In genomic region chr10:117909811-117910239, GRCm38 (mm10) we compare ENCODE assay signal across 17 mouse cellular contexts.
DNase-seq lines count a peak whose midpoint lies in the region; ATAC-seq and TF ChIP-seq lines count a peak whose summit lies in the region.
"Had no signal": no experiment of that assay in that cellular context is flagged by ENCODE, and none has a peak within 500 bp of the region (broad histone marks: within the 10 kb centered on the region; RNA-seq: fewer than 3 reads in every experiment).

No protein-coding gene starts in this region.

- TF ChIP-seq EP300 in CH12.LX (IDR thresholded peaks at IDR 0.05; ENCODE audit: low read length) = no peak

- no peak for ATAC-seq in megakaryocyte, adult 5-6 weeks (ENCODE audit: poor library complexity, severe bottlenecking)
- peak; percentile 24; the same call in 1 of the 2 replicates for ATAC-seq in limb, embryonic 13.5 days (ENCODE audit: low FRiP score, low read depth)
- no peak for ATAC-seq in forebrain, embryonic 15.5 days (replicated peaks)
- ATAC-seq: intestine, postnatal 0 days had no signal

- peak; percentile 8 for TF ChIP-seq RAD21 in CH12.LX (IDR thresholded peaks at IDR 0.05; ENCODE audit: low read depth, low read length)

- DNase-seq in CH12.LX (ENCODE audit: extremely low read depth) = peak; percentile 95
- no peak for DNase-seq in yolk sac, embryonic 10.5 days (ENCODE audit: low spot score)
- DNase-seq in heart, embryonic 10.5 days (ENCODE audit: low spot score) = no peak
- DNase-seq: adrenal gland, adult 8-10 months; cerebellum, postnatal 14 days; heart, postnatal 36 days; kidney, postnatal 36 days; right cerebral cortex, postnatal 25 days had no signal

- no peaks in the 10 kb centered on the region for H3K79me2 ChIP-seq in CH12.LX (replicated peaks; ENCODE audit: control insufficient read depth, extremely low read depth, insufficient read depth, poor library complexity, severe bottlenecking)

- peak overlapping the region; percentile 53 for H3K4me2 ChIP-seq in CH12.LX (ENCODE audit: insufficient read depth, low read depth, poor library complexity, severe bottlenecking)
- peak overlapping the region; percentile 19 for H3K4me2 ChIP-seq in limb, embryonic 13.5 days (replicated peaks)
- no peak overlapping the region for H3K4me2 ChIP-seq in forebrain, embryonic 15.5 days (replicated peaks)

- peak overlapping the region; percentile 71 for H3K4me3 ChIP-seq in megakaryocyte, embryonic 14.5 days (replicated peaks)
- H3K4me3 ChIP-seq in CH12.LX (replicated peaks in 1 of 3; ENCODE audit: low read depth in 2 of 3, low read length in 2 of 3, poor library complexity in 1 of 3) = peak overlapping the region; percentile 24 to 48 (median 48)
- no peak overlapping the region for H3K4me3 ChIP-seq in brown adipose tissue, adult 24 weeks (ENCODE audit: insufficient read depth, low read depth, low read length)
- no peak overlapping the region for H3K4me3 ChIP-seq in limb, embryonic 13.5 days
- no peak overlapping the region for H3K4me3 ChIP-seq in forebrain, embryonic 15.5 days
- H3K4me3 ChIP-seq in heart, embryonic 10.5 days = no peak overlapping the region
- H3K4me3 ChIP-seq: erythroblast, embryonic 14.5 days; heart, adult 2 months had no signal

- in situ Hi-C loops in CH12.LX (cut with MboI; ENCODE audit: low pct_ligation_motif_present, low pct_unique_long_range_greater_than_20kb, low sequenced_read_pairs) = no loop called here

- peaks cover 79% of the 10 kb centered on the region for H3K4me1 ChIP-seq in megakaryocyte, embryonic 14.5 days
- peaks cover 12 to 36% of the 10 kb centered on the region in 2 experiments for H3K4me1 ChIP-seq in CH12.LX (ENCODE audit: control insufficient read depth in 1 of 2, insufficient read depth in 2 of 2)
- H3K4me1 ChIP-seq in brown adipose tissue, adult 24 weeks (ENCODE audit: control insufficient read depth, insufficient read depth, insufficient read length, low read length) = 0 out of 2 replicates have a peak, but pooled peaks cover 5% of the 10 kb centered on the region
- peaks cover 16% of the 10 kb centered on the region for H3K4me1 ChIP-seq in limb, embryonic 13.5 days
- H3K4me1 ChIP-seq in forebrain, embryonic 15.5 days = peaks cover 12% of the 10 kb centered on the region
- peaks cover 28% of the 10 kb centered on the region for H3K4me1 ChIP-seq in heart, embryonic 10.5 days

- H3K27ac ChIP-seq in CH12.LX (ENCODE audit: insufficient read depth, low read depth) = peak overlapping the region; percentile 97
- 0 out of 2 replicates have a peak overlapping the region, but pooled peaks have one; percentile 19 for H3K27ac ChIP-seq in brown adipose tissue, adult 24 weeks (replicated peaks; ENCODE audit: low read depth, low read length)
- no peak overlapping the region for H3K27ac ChIP-seq in limb, embryonic 13.5 days
- no peak overlapping the region for H3K27ac ChIP-seq in forebrain, embryonic 15.5 days (replicated peaks)
- no peak overlapping the region; the same call in 1 of the 2 replicates for H3K27ac ChIP-seq in heart, embryonic 10.5 days
- H3K27ac ChIP-seq: heart, adult 2 months; liver, embryonic 14.5 days had no signal

- H3K9ac ChIP-seq in CH12.LX (ENCODE audit: insufficient read depth, low read depth) = peak overlapping the region; percentile 47; the same call in 1 of the 2 replicates
- no peak overlapping the region for H3K9ac ChIP-seq in limb, embryonic 13.5 days
- H3K9ac ChIP-seq in forebrain, embryonic 15.5 days (replicated peaks) = no peak overlapping the region
- H3K9ac ChIP-seq: liver, embryonic 14.5 days had no signal

- TF ChIP-seq POLR2A in CH12.LX (IDR thresholded peaks at IDR 0.05; ENCODE audit: low read depth, low read length) = peak; percentile 48; the same call in 1 of the 2 replicates

- no peaks in the 10 kb centered on the region for H3K27me3 ChIP-seq in megakaryocyte, embryonic 14.5 days (replicated peaks)
- no peaks in the 10 kb centered on the region for H3K27me3 ChIP-seq in CH12.LX (replicated peaks)
- no peaks in the 10 kb centered on the region for H3K27me3 ChIP-seq in limb, embryonic 13.5 days
- no peaks in the 10 kb centered on the region for H3K27me3 ChIP-seq in forebrain, embryonic 15.5 days
- no peaks in the 10 kb centered on the region for H3K27me3 ChIP-seq in heart, embryonic 10.5 days (ENCODE audit: insufficient read depth, poor library complexity, severe bottlenecking)

- no peak for TF ChIP-seq CTCF in CH12.LX (conservative IDR thresholded peaks at IDR 0.05 in 1 of 2, IDR thresholded peaks at IDR 0.05 in 1 of 2; ENCODE audit: low read depth in 2 of 2, low read length in 2 of 2)

- WGBS in limb, embryonic 13.5 days = 59% methylated on average over 11 of the region's 11 CpGs
- WGBS in forebrain, embryonic 15.5 days = 80% methylated on average over 11 of the region's 11 CpGs
- WGBS in heart, embryonic 10.5 days = 62% methylated on average over 11 of the region's 11 CpGs

- no peaks in the 10 kb centered on the region for H3K9me3 ChIP-seq in megakaryocyte, embryonic 14.5 days
- H3K9me3 ChIP-seq in CH12.LX (replicated peaks; ENCODE audit: low read length) = peaks cover 5% of the 10 kb centered on the region
- no peaks in the 10 kb centered on the region for H3K9me3 ChIP-seq in limb, embryonic 13.5 days
- H3K9me3 ChIP-seq in forebrain, embryonic 15.5 days = no peaks in the 10 kb centered on the region
- H3K9me3 ChIP-seq in heart, embryonic 10.5 days = no peaks in the 10 kb centered on the region

- H3K36me3 ChIP-seq in megakaryocyte, embryonic 14.5 days (replicated peaks; ENCODE audit: low read length) = peaks cover 11% of the 10 kb centered on the region
- H3K36me3 ChIP-seq in CH12.LX (replicated peaks in 1 of 2; ENCODE audit: control insufficient read depth in 1 of 2, insufficient read depth in 1 of 2, low read length in 1 of 2) = no peaks in the 10 kb centered on the region
- no peaks in the 10 kb centered on the region for H3K36me3 ChIP-seq in limb, embryonic 13.5 days
- no peaks in the 10 kb centered on the region for H3K36me3 ChIP-seq in forebrain, embryonic 15.5 days
- no peaks in the 10 kb centered on the region for H3K36me3 ChIP-seq in heart, embryonic 10.5 days

- dilution Hi-C loops in CH12.LX (cut with MboI; ENCODE audit: extremely low pct_ligation_motif_present, extremely low pct_unique_long_range_greater_than_20kb, low sequenced_read_pairs) = no loop called here

TF ChIP-seq in CH12.LX, 34 proteins besides CTCF, POLR2A, EP300 and RAD21:
- TF ChIP-seq HCFC1 (IDR thresholded peaks at IDR 0.05; ENCODE audit: low read depth, low read length) (peak; percentile 7; the same call in 1 of the 2 replicates), SMC3 (IDR thresholded peaks at IDR 0.05; ENCODE audit: low read depth, low read length) (no peak), BHLHE40 (IDR thresholded peaks at IDR 0.05; ENCODE audit: low read depth, low read length) (peak; percentile 78), SIN3A (IDR thresholded peaks at IDR 0.05; ENCODE audit: low read length) (peak; percentile 25; the same call in 1 of the 2 replicates), ZNF384 (IDR thresholded peaks at IDR 0.05; ENCODE audit: low read depth, low read length) (no peak), MAZ (IDR thresholded peaks at IDR 0.05; ENCODE audit: low read depth, low read length) (no peak), NRF1 (IDR thresholded peaks at IDR 0.05; ENCODE audit: low read depth, low read length) (no peak), MXI1 (IDR thresholded peaks at IDR 0.05; ENCODE audit: low read depth, low read length) (0 out of 2 replicates have a peak, but pooled peaks have one; percentile 16), PAX5 (IDR thresholded peaks at IDR 0.05; ENCODE audit: low read length) (no peak), E2F4 (IDR thresholded peaks at IDR 0.05; ENCODE audit: insufficient replicate concordance, low read depth, low read length) (no peak), MAFK (IDR thresholded peaks at IDR 0.05; ENCODE audit: insufficient replicate concordance, low read length) (no peak), CHD1 (IDR thresholded peaks at IDR 0.05; ENCODE audit: low read depth, low read length) (no peak), TBP (conservative IDR thresholded peaks at IDR 0.05; ENCODE audit: low read depth, low read length) (no peak), RCOR1 (conservative IDR thresholded peaks at IDR 0.05; ENCODE audit: low read depth, low read length) (no peak; the same call in 1 of the 2 replicates), ELF1 (IDR thresholded peaks at IDR 0.05; ENCODE audit: low read depth, low read length) (peak; percentile 29; the same call in 1 of the 2 replicates), ETS1 (conservative IDR thresholded peaks at IDR 0.05; ENCODE audit: low read depth, low read length) (peak; percentile 60), JUN (IDR thresholded peaks at IDR 0.05; ENCODE audit: insufficient read depth, low read depth, low read length) (peak; percentile 22; the same call in 1 of the 2 replicates), GABPA (IDR thresholded peaks at IDR 0.05; ENCODE audit: insufficient replicate concordance, low read depth, low read length) (peak; percentile 72), IRF4 (IDR thresholded peaks at IDR 0.05; ENCODE audit: low read depth, low read length) (no peak; the same call in 1 of the 2 replicates), USF1 (IDR thresholded peaks at IDR 0.05; ENCODE audit: low read depth, low read length) (no peak), MEF2A (IDR thresholded peaks at IDR 0.05; ENCODE audit: borderline replicate concordance, low read depth, low read length) (no peak), POLR2AphosphoS2 (IDR thresholded peaks at IDR 0.05; ENCODE audit: low read depth, low read length) (no peak), NELFE (IDR thresholded peaks at IDR 0.05; ENCODE audit: low read depth, low read length) (no peak), MYC (IDR thresholded peaks at IDR 0.05; ENCODE audit: low read depth, low read length) (no peak), KAT2A (IDR thresholded peaks at IDR 0.05; ENCODE audit: insufficient replicate concordance, low read length) (no peak), TCF12 (IDR thresholded peaks at IDR 0.05; ENCODE audit: low read depth, low read length) (no peak), JUND (conservative IDR thresholded peaks at IDR 0.05; ENCODE audit: low read depth, low read length) (peak; percentile 67; the same call in 1 of the 2 replicates), ZKSCAN1 (IDR thresholded peaks at IDR 0.05; ENCODE audit: borderline replicate concordance, low read depth, low read length) (no peak), MAX (IDR thresholded peaks at IDR 0.05; ENCODE audit: low read length) (no peak; the same call in 1 of the 2 replicates), USF2 (conservative IDR thresholded peaks at IDR 0.05; ENCODE audit: low read depth, low read length) (no peak), UBTF (IDR thresholded peaks at IDR 0.05; ENCODE audit: low read depth, low read length) (no peak), CHD2 (IDR thresholded peaks at IDR 0.05; ENCODE audit: low read length) (peak; percentile 95), ZMIZ1 (IDR thresholded peaks at IDR 0.05; ENCODE audit: low read depth, low read length) (peak; percentile 47; the same call in 1 of the 2 replicates), ZC3H11A (IDR thresholded peaks at IDR 0.05; ENCODE audit: low read depth, low read length) (no peak)

Comparison
In these comparisons a context has a peak if more than half of its experiments do, and no peak if none do; other contexts are left out.
1. H3K4me3 ChIP-seq: peak in megakaryocyte, embryonic 14.5 days (single experiment) and CH12.LX (3 of 3); none in brown adipose tissue, adult 24 weeks (single experiment), limb, embryonic 13.5 days (single experiment), forebrain, embryonic 15.5 days (single experiment) and heart, embryonic 10.5 days (single experiment).
2. H3K27ac ChIP-seq: peak in CH12.LX (single experiment) and brown adipose tissue, adult 24 weeks (single experiment); none in limb, embryonic 13.5 days (single experiment), forebrain, embryonic 15.5 days (single experiment) and heart, embryonic 10.5 days (single experiment).